Mouse (Mus musculus): ENCODE measurements at regions not wholly inside any gene's neighbourhood (a gene's known extent, or its start where the extent isn't known, plus 50 kb on each side); places are given as distances from the start of the nearest gene placed in this dataset.

DNA sequence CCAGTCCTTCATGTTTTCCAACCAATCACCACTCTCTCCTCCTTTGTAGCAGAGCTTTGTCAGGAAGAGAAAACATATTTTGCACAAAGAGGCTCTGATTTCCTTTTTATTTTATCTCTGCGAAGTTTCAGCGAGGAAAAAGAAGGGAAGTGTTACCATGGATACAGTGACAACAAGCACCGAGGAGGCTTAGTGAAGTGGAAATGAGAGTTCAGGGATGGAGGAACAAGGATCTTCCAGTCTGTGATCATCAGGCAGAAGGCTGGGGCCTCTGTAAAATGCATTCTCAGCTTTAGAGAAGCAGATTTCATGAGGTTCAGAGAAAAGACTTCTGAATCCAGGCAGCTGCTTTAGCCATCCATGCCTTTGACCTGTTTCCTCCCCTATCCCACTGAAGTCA is 628.9 kb downstream of the Pla2g4a start:
- no peak for TF ChIP-seq POLR2A (IDR thresholded peaks at IDR 0.05; ENCODE audit: control insufficient read depth in 1 of 2, insufficient read depth in 1 of 2, low read depth in 1 of 2, low read length in 2 of 2, poor library complexity in 1 of 2)
- TF ChIP-seq RAD21 (IDR thresholded peaks at IDR 0.05; ENCODE audit: low read depth, low read length), result no peak
- no peak for TF ChIP-seq EP300 (IDR thresholded peaks at IDR 0.05; ENCODE audit: low read depth in 1 of 2, low read length in 2 of 2)
- no peak for TF ChIP-seq GATA1 (IDR thresholded peaks at IDR 0.05; ENCODE audit: low read depth, low read length)
- TF ChIP-seq CTCF (IDR thresholded peaks at IDR 0.05 in 2 of 3, conservative IDR thresholded peaks at IDR 0.05 in 1 of 3; ENCODE audit: control insufficient read depth in 1 of 3, insufficient read depth in 1 of 3, low read depth in 2 of 3, low read length in 3 of 3, poor library complexity in 1 of 3, severe bottlenecking in 1 of 3), result no peak
